Comparison of ENCODE assay signal across 8 mouse cellular contexts in genomic region chr7:134669474-134670311, GRCm38 (mm10). TPM values are rescaled to one million over a fixed set of nuclear protein-coding genes. Genes with fewer than 3 reads are reported as not detected.
A peak's percentile ranks its signal among the peaks of the same experiment; 100 is the strongest.
DNase-seq lines count a peak whose midpoint lies in the region; ATAC-seq and TF ChIP-seq lines count a peak whose summit lies in the region.

No protein-coding gene starts in this region.

- no peak overlapping the region for H3K27ac ChIP-seq in forebrain, embryonic 16.5 days (ENCODE audit: low read length)
- H3K27ac ChIP-seq in liver, embryonic 15.5 days (replicated peaks) = no peak overlapping the region
- peak overlapping the region; percentile 93; the same call in 1 of the 2 replicates for H3K27ac ChIP-seq in stomach, embryonic 14.5 days (ENCODE audit: low read length)

- no peaks in the 10 kb centered on the region for H3K36me3 ChIP-seq in forebrain, embryonic 16.5 days (ENCODE audit: control insufficient read depth, insufficient read depth)
- no peaks in the 10 kb centered on the region for H3K36me3 ChIP-seq in liver, embryonic 15.5 days (replicated peaks)
- no peaks in the 10 kb centered on the region for H3K36me3 ChIP-seq in stomach, embryonic 14.5 days (ENCODE audit: control insufficient read depth, insufficient read depth, low read length)

- 76% methylated on average over 14 of the region's 14 CpGs for WGBS in lung, adult 2 months
- WGBS in forebrain, embryonic 16.5 days = 92% methylated on average over 14 of the region's 14 CpGs
- 61% methylated on average over 14 of the region's 14 CpGs for WGBS in liver, embryonic 15.5 days (ENCODE audit: insufficient replicate concordance)
- 87% methylated on average over 14 of the region's 14 CpGs for WGBS in stomach, embryonic 14.5 days

- H3K4me1 ChIP-seq in lung, adult 2 months (ENCODE audit: control insufficient read depth, insufficient read depth, low read length) = peaks cover 11% of the 10 kb centered on the region
- H3K4me1 ChIP-seq in forebrain, embryonic 16.5 days (replicated peaks; ENCODE audit: control insufficient read depth, insufficient read depth, low read length) = peaks cover 10% of the 10 kb centered on the region
- no peaks in the 10 kb centered on the region for H3K4me1 ChIP-seq in liver, embryonic 15.5 days (replicated peaks)
- H3K4me1 ChIP-seq in stomach, embryonic 14.5 days (ENCODE audit: control insufficient read depth, insufficient read depth, low read length) = peaks cover 24% of the 10 kb centered on the region

- no peak for ATAC-seq in forebrain, embryonic 16.5 days
- ATAC-seq in liver, embryonic 15.5 days (ENCODE audit: insufficient read depth) = peak; percentile 4; the same call in 1 of the 2 replicates
- ATAC-seq in stomach, embryonic 14.5 days (ENCODE audit: insufficient number of reproducible peaks, insufficient read depth, low FRiP score, low read depth) = no peak
- ATAC-seq in erythroid progenitor cell, adult 5-6 weeks (replicated peaks; ENCODE audit: low FRiP score, poor library complexity, severe bottlenecking) = no peak

- H3K9ac ChIP-seq in forebrain, embryonic 16.5 days (replicated peaks; ENCODE audit: low read depth, low read length) = no peak overlapping the region
- H3K9ac ChIP-seq in liver, embryonic 15.5 days = no peak overlapping the region
- peak overlapping the region; percentile 90 for H3K9ac ChIP-seq in stomach, embryonic 14.5 days (replicated peaks; ENCODE audit: low read depth, low read length)

- DNase-seq in lung, adult 2 months = no peak
- DNase-seq in lung, postnatal 14 days = no peak
- DNase-seq in adrenal gland, postnatal 25 days = no peak
- DNase-seq in left cerebral cortex, adult 8-10 months (ENCODE audit: low spot score in 2 of 2) = no peak

- TF ChIP-seq POLR2A in lung, adult 2 months (IDR thresholded peaks at IDR 0.05; ENCODE audit: borderline replicate concordance, extremely low read depth, low read depth, low read length) = no peak

- H3K9me3 ChIP-seq in forebrain, embryonic 16.5 days (ENCODE audit: control insufficient read depth, low read length) = no peaks in the 10 kb centered on the region
- no peaks in the 10 kb centered on the region for H3K9me3 ChIP-seq in liver, embryonic 15.5 days (replicated peaks)
- no peaks in the 10 kb centered on the region for H3K9me3 ChIP-seq in stomach, embryonic 14.5 days (ENCODE audit: control insufficient read depth, low read depth, low read length)

- H3K27me3 ChIP-seq in forebrain, embryonic 16.5 days (replicated peaks; ENCODE audit: control insufficient read depth, insufficient read depth, low read length) = no peaks in the 10 kb centered on the region
- H3K27me3 ChIP-seq in liver, embryonic 15.5 days = peaks cover 25% of the 10 kb centered on the region
- H3K27me3 ChIP-seq in stomach, embryonic 14.5 days (ENCODE audit: control insufficient read depth, insufficient read depth, low read length) = no peaks in the 10 kb centered on the region

- peak overlapping the region; percentile 99 for H3K4me2 ChIP-seq in forebrain, embryonic 16.5 days (ENCODE audit: low read length)
- peak overlapping the region; percentile 60 for H3K4me2 ChIP-seq in liver, embryonic 15.5 days
- peak overlapping the region; percentile 77 for H3K4me2 ChIP-seq in stomach, embryonic 14.5 days (replicated peaks; ENCODE audit: low read depth, low read length)

- H3K4me3 ChIP-seq in lung, adult 2 months (replicated peaks; ENCODE audit: extremely low read depth, low read depth, low read length) = peak overlapping the region; percentile 63
- peak overlapping the region; percentile 72; the same call in 1 of the 2 replicates for H3K4me3 ChIP-seq in forebrain, embryonic 16.5 days (replicated peaks; ENCODE audit: low read length)
- H3K4me3 ChIP-seq in liver, embryonic 15.5 days (replicated peaks) = peak overlapping the region; percentile 60
- H3K4me3 ChIP-seq in stomach, embryonic 14.5 days (ENCODE audit: low read depth, low read length) = peak overlapping the region; percentile 64

- no peak for TF ChIP-seq CTCF in lung, adult 2 months (IDR thresholded peaks at IDR 0.05; ENCODE audit: insufficient read depth, low read length)

RNA-seq across cellular contexts. Expression of gene Dock1, which starts 0.8 kb away (rescaled TPM):
- 13.5 and 18.7 TPM in 2 replicates for polyA plus RNA-seq in lung, adult 2 months (2012; rRNA removed)
- 7.7 and 10.5 TPM in 2 replicates for polyA plus RNA-seq in forebrain, embryonic 16.5 days (2015; fragmentation: Nextera tagmentation; extraction: Ambion mirVana)
- 3.2 and 3.4 TPM in 2 replicates for polyA plus RNA-seq in liver, embryonic 15.5 days (2015; fragmentation: Nextera tagmentation; extraction: Ambion mirVana)
- polyA plus RNA-seq in stomach, embryonic 14.5 days (2014; fragmentation: Nextera tagmentation; extraction: Ambion mirVana) = 48.4 and 48.6 TPM in 2 replicates
- total RNA-seq in adrenal gland, postnatal 25 days (2021) = 182 and 201 TPM in 2 replicates
- 10 to 100 TPM; 25.9 to 27.8 (median 27.2) TPM for total RNA-seq in left cerebral cortex, adult 8-10 months (2022)
- total RNA-seq in erythroid progenitor cell, adult 5-6 weeks (2015; ENCODE audit: low replicate concordance) = 0.72 and 8.0 TPM in 2 replicates
- 0.76 and 1.3 TPM in 2 replicates for total RNA-seq in erythroid progenitor cell, adult 5-6 weeks (2017; ENCODE audit: low replicate concordance)
